Mouse (Mus musculus): Measurements from ENCODE around the gene Avil. TPM values are rescaled to one million over a fixed set of nuclear protein-coding genes. Genes with fewer than 3 reads are reported as not detected.

Gene Avil
- polyA plus RNA-seq (2014; fragmentation: Illumina TruSeq; extraction: RNeasy Lipid Tissue Mini Kit (QIAGEN cat#74804); ENCODE audit: insufficient read depth, low read depth, low replicate concordance), result 0.45 TPM

GRCm38 (mm10) chr10:127000529-127000928, at the start of gene Avil:
Gene Avil (plus strand): TSS chr10:127000709.

GRCm38 (mm10) chr10:126978277-126978994, 22.1 kb upstream of the Avil start, which contains the start of gene Ctdsp2:
Gene Ctdsp2 (plus strand): TSS chr10:126978717.

GRCm38 (mm10) chr10:127030336-127031296, 30.1 kb downstream of the Avil start, which contains the start of gene Tsfm:
Gene Tsfm (minus strand): TSS chr10:127030840.

GRCm38 (mm10) chr10:127041274-127041766, 40.8 kb downstream of the Avil start, which contains the start of the genes Mettl1 and Eef1akmt3:
Gene Mettl1 (plus strand): TSS chr10:127041414.
Gene Eef1akmt3 (minus strand): TSS chr10:127041513.

GRCm38 (mm10) chr10:127047954-127048353, 47.4 kb downstream of the Avil start, which contains the start of gene Cyp27b1:
Gene Cyp27b1 (plus strand): TSS chr10:127048250.

GRCm38 (mm10) chr10:127059968-127060916, 59.7 kb downstream of the Avil start, which contains the start of gene March9:
Gene March9 (minus strand): TSS chr10:127060184.

GRCm38 (mm10) chr10:127063239-127063872, 62.8 kb downstream of the Avil start, which contains the start of gene Cdk4:
Gene Cdk4 (plus strand): TSS chr10:127063534.

Other genes with a start within 250 kb of the Avil start
- 4.4 TPM for gene Atp23, start 99.4 kb upstream of the Avil start, polyA plus RNA-seq (2014; fragmentation: Illumina TruSeq; extraction: RNeasy Lipid Tissue Mini Kit (QIAGEN cat#74804); ENCODE audit: insufficient read depth, low read depth, low replicate concordance)
- gene Ctdsp2, start 22.0 kb upstream of the Avil start, polyA plus RNA-seq (2014; fragmentation: Illumina TruSeq; extraction: RNeasy Lipid Tissue Mini Kit (QIAGEN cat#74804); ENCODE audit: insufficient read depth, low read depth, low replicate concordance), result 93.4 TPM
- gene Tsfm, start 30.1 kb downstream of the Avil start, polyA plus RNA-seq (2014; fragmentation: Illumina TruSeq; extraction: RNeasy Lipid Tissue Mini Kit (QIAGEN cat#74804); ENCODE audit: insufficient read depth, low read depth, low replicate concordance), result 19.3 TPM
- 12.1 TPM for gene Mettl1, start 40.7 kb downstream of the Avil start, polyA plus RNA-seq (2014; fragmentation: Illumina TruSeq; extraction: RNeasy Lipid Tissue Mini Kit (QIAGEN cat#74804); ENCODE audit: insufficient read depth, low read depth, low replicate concordance)
- gene Eef1akmt3, start 40.8 kb downstream of the Avil start, polyA plus RNA-seq (2014; fragmentation: Illumina TruSeq; extraction: RNeasy Lipid Tissue Mini Kit (QIAGEN cat#74804); ENCODE audit: insufficient read depth, low read depth, low replicate concordance), result not detected
- not detected for gene Cyp27b1, start 47.5 kb downstream of the Avil start, polyA plus RNA-seq (2014; fragmentation: Illumina TruSeq; extraction: RNeasy Lipid Tissue Mini Kit (QIAGEN cat#74804); ENCODE audit: insufficient read depth, low read depth, low replicate concordance)
- 2.7 TPM for gene March9, start 59.5 kb downstream of the Avil start, polyA plus RNA-seq (2014; fragmentation: Illumina TruSeq; extraction: RNeasy Lipid Tissue Mini Kit (QIAGEN cat#74804); ENCODE audit: insufficient read depth, low read depth, low replicate concordance)
- gene Cdk4, start 62.8 kb downstream of the Avil start, polyA plus RNA-seq (2014; fragmentation: Illumina TruSeq; extraction: RNeasy Lipid Tissue Mini Kit (QIAGEN cat#74804); ENCODE audit: insufficient read depth, low read depth, low replicate concordance), result 183 TPM
- 71.3 TPM for gene Tspan31, start 69.6 kb downstream of the Avil start, polyA plus RNA-seq (2014; fragmentation: Illumina TruSeq; extraction: RNeasy Lipid Tissue Mini Kit (QIAGEN cat#74804); ENCODE audit: insufficient read depth, low read depth, low replicate concordance)
- 2.7 TPM for gene Agap2, start 74.6 kb downstream of the Avil start, polyA plus RNA-seq (2014; fragmentation: Illumina TruSeq; extraction: RNeasy Lipid Tissue Mini Kit (QIAGEN cat#74804); ENCODE audit: insufficient read depth, low read depth, low replicate concordance)
- 76.6 TPM for gene Os9, start 120.4 kb downstream of the Avil start, polyA plus RNA-seq (2014; fragmentation: Illumina TruSeq; extraction: RNeasy Lipid Tissue Mini Kit (QIAGEN cat#74804); ENCODE audit: insufficient read depth, low read depth, low replicate concordance)
- gene B4galnt1, start 164.5 kb downstream of the Avil start, polyA plus RNA-seq (2014; fragmentation: Illumina TruSeq; extraction: RNeasy Lipid Tissue Mini Kit (QIAGEN cat#74804); ENCODE audit: insufficient read depth, low read depth, low replicate concordance), result 44.3 TPM
- gene Slc26a10, start 179.9 kb downstream of the Avil start, polyA plus RNA-seq (2014; fragmentation: Illumina TruSeq; extraction: RNeasy Lipid Tissue Mini Kit (QIAGEN cat#74804); ENCODE audit: insufficient read depth, low read depth, low replicate concordance), result 0.32 TPM
- 19.5 TPM for gene Arhgef25, start 189.4 kb downstream of the Avil start, polyA plus RNA-seq (2014; fragmentation: Illumina TruSeq; extraction: RNeasy Lipid Tissue Mini Kit (QIAGEN cat#74804); ENCODE audit: insufficient read depth, low read depth, low replicate concordance)
- 38.5 TPM for gene Dtx3, start 195.0 kb downstream of the Avil start, polyA plus RNA-seq (2014; fragmentation: Illumina TruSeq; extraction: RNeasy Lipid Tissue Mini Kit (QIAGEN cat#74804); ENCODE audit: insufficient read depth, low read depth, low replicate concordance)
- gene Pip4k2c, start 210.9 kb downstream of the Avil start, polyA plus RNA-seq (2014; fragmentation: Illumina TruSeq; extraction: RNeasy Lipid Tissue Mini Kit (QIAGEN cat#74804); ENCODE audit: insufficient read depth, low read depth, low replicate concordance), result 29.9 TPM

Data from lung, adult 10 weeks (tissue).